Mouse (Mus musculus): ENCODE measurements around the gene Nol9. TPM values are rescaled to one million over a fixed set of nuclear protein-coding genes. Genes with fewer than 3 reads are reported as not detected.
A peak's percentile ranks its signal among the peaks of the same experiment; 100 is the strongest.

Nol9 gene
- polyA plus RNA-seq, 1 experiment = 71.7 TPM

DNA sequence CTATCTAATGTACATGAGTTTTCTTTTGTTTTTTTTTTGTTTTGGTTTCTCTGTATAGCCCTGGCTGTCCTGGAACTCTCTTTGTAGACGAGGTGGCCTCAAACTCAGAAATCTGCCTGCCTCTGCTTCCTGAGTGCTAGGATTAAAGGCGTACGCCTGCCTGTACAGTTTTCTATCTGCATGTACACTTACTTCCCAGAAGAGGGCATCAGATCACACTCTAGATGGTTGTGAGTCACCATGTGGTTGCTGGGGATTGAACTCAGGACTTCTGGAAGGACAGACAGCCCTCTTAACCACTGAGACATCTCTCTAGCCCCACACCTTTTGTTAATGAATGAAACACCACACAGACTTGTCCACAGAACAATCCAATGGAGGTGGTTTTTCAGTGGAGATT lies 40.1 kb downstream of the Nol9 start:
- Histone ChIP-seq H3K4me1 (ENCODE audit: control insufficient read depth, insufficient read depth, low read length) (peaks cover 6% of the 10 kb centered on the region), H3K4me3 (ENCODE audit: low read depth, low read length) (no peak overlapping the region), H3K27ac (ENCODE audit: insufficient read depth, low read length) (no peak overlapping the region), H3K9me3 (replicated peaks; ENCODE audit: control insufficient read depth, insufficient read depth, low read length, poor library complexity, severe bottlenecking) (no peaks in the 10 kb centered on the region), H3K9ac (ENCODE audit: low read depth, poor library complexity, severe bottlenecking) (no peak overlapping the region), H3K27me3 (ENCODE audit: control insufficient read depth, insufficient read depth, low read length, poor library complexity, severe bottlenecking) (no peaks in the 10 kb centered on the region), H3K36me3 (ENCODE audit: control insufficient read depth, insufficient read depth, low read length, poor library complexity, severe bottlenecking) (no peaks in the 10 kb centered on the region)
- TF ChIP-seq POLR2A (IDR thresholded peaks at IDR 0.05; ENCODE audit: insufficient read depth, low read length) = no peak
- TF ChIP-seq EP300 (IDR thresholded peaks at IDR 0.05; ENCODE audit: insufficient read depth, low read depth, low read length) = no peak
- peak; percentile 4 for TF ChIP-seq CTCF (IDR thresholded peaks at IDR 0.05; ENCODE audit: low read depth, low read length)

DNA sequence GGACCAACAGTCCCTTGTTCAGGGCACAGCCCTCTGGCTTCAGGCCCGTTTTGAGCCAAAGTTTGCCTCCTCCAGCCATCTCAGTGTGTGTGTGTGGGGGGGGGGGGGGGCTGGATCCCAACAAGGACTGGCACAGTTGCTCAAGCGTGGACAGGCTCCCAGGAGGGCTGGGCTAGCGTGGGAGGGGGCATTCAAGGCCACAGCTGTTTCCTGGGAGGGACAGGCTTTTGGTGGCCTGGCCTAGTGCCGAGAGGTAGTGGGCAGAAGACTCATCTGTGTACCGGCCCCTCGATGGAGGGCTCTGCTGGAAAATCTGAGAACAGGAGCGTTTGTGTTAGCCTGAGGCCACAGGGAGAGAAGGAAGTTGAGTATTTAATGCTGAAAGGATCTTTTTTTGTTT lies 40.8 kb downstream of the Nol9 start:
- no peak for TF ChIP-seq CTCF (IDR thresholded peaks at IDR 0.05; ENCODE audit: low read depth, low read length)
- TF ChIP-seq EP300 (IDR thresholded peaks at IDR 0.05; ENCODE audit: insufficient read depth, low read depth, low read length) = no peak
- no peak for TF ChIP-seq POLR2A (IDR thresholded peaks at IDR 0.05; ENCODE audit: insufficient read depth, low read length)
- no peak overlapping the region for H3K27ac ChIP-seq (ENCODE audit: insufficient read depth, low read length)

DNA sequence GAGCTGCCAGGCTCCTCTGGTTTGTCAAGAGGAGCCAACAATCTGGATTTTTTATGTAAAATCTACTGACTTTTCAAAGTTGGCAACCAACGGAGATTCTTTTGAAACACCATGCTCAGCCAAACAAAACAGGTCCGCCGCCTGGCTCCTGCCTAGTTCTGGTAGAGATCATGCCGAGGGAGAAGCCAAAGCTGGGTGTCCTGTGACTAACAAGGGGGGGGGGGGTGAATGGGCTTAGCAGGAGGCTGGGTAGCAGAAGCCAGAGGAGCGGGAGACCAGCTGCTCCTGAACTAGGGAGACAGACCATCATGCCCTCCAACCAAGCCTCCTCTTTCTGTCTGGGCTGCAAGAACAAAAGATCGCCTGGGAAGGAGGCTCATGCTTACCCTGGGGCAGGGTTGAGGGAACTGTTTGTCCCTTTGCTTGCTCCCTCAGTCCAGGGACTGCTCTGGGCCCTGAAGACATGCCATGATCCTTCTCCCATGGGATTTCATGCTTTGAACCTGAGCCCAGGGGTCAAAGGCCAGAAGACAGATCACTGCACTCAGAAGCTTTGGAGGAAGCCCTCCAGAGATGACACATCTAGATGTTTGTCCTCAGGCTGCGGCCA lies 44.6 kb downstream of the Nol9 start:
- Histone ChIP-seq H3K27me3 (ENCODE audit: control insufficient read depth, insufficient read depth, low read length, poor library complexity, severe bottlenecking) (no peaks in the 10 kb centered on the region), H3K9me3 (replicated peaks; ENCODE audit: control insufficient read depth, insufficient read depth, low read length, poor library complexity, severe bottlenecking) (no peaks in the 10 kb centered on the region), H3K4me1 (ENCODE audit: control insufficient read depth, insufficient read depth, low read length) (peaks cover 8% of the 10 kb centered on the region), H3K9ac (ENCODE audit: low read depth, poor library complexity, severe bottlenecking) (no peak overlapping the region), H3K36me3 (ENCODE audit: control insufficient read depth, insufficient read depth, low read length, poor library complexity, severe bottlenecking) (no peaks in the 10 kb centered on the region), H3K4me3 (ENCODE audit: low read depth, low read length) (no peak overlapping the region), H3K27ac (ENCODE audit: insufficient read depth, low read length) (no peak overlapping the region)
- TF ChIP-seq EP300 (IDR thresholded peaks at IDR 0.05; ENCODE audit: insufficient read depth, low read depth, low read length) (no peak), CTCF (IDR thresholded peaks at IDR 0.05; ENCODE audit: low read depth, low read length) (no peak)

More for the DNA sequence above, 40.8 kb downstream of the Nol9 start:
- Histone ChIP-seq H3K27me3 (ENCODE audit: control insufficient read depth, insufficient read depth, low read length, poor library complexity, severe bottlenecking) (no peaks in the 10 kb centered on the region), H3K9me3 (replicated peaks; ENCODE audit: control insufficient read depth, insufficient read depth, low read length, poor library complexity, severe bottlenecking) (no peaks in the 10 kb centered on the region), H3K9ac (ENCODE audit: low read depth, poor library complexity, severe bottlenecking) (no peak overlapping the region), H3K36me3 (ENCODE audit: control insufficient read depth, insufficient read depth, low read length, poor library complexity, severe bottlenecking) (no peaks in the 10 kb centered on the region), H3K4me3 (ENCODE audit: low read depth, low read length) (no peak overlapping the region), H3K4me1 (ENCODE audit: control insufficient read depth, insufficient read depth, low read length) (peaks cover 6% of the 10 kb centered on the region)

DNA sequence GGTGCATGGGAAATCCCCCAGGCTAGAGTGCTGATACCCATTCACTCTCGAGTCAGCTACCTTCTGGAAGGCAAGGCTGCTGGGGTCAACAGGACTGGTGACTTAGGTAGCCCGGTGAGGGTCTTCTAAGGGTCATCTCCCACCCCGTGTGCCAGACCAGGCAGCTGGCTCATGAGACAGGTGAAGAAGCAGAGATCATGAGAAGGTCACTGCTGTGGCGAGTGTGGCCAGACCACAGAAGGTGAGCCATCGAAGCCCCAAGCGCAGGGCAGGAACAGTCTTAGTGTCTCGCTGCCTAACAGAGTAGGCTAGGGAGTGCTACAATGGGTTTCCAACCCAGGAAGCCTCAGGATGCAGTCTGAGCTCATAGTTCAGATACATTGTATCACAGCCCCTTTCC lies 45.5 kb downstream of the Nol9 start:
- Histone ChIP-seq H3K9ac (ENCODE audit: low read depth, poor library complexity, severe bottlenecking) (no peak overlapping the region), H3K27ac (ENCODE audit: insufficient read depth, low read length) (no peak overlapping the region), H3K4me3 (ENCODE audit: low read depth, low read length) (no peak overlapping the region), H3K36me3 (ENCODE audit: control insufficient read depth, insufficient read depth, low read length, poor library complexity, severe bottlenecking) (no peaks in the 10 kb centered on the region), H3K9me3 (replicated peaks; ENCODE audit: control insufficient read depth, insufficient read depth, low read length, poor library complexity, severe bottlenecking) (no peaks in the 10 kb centered on the region), H3K4me1 (ENCODE audit: control insufficient read depth, insufficient read depth, low read length) (peaks cover 11% of the 10 kb centered on the region), H3K27me3 (ENCODE audit: control insufficient read depth, insufficient read depth, low read length, poor library complexity, severe bottlenecking) (no peaks in the 10 kb centered on the region)
- TF ChIP-seq POLR2A (IDR thresholded peaks at IDR 0.05; ENCODE audit: insufficient read depth, low read length) (no peak), CTCF (IDR thresholded peaks at IDR 0.05; ENCODE audit: low read depth, low read length) (no peak), EP300 (IDR thresholded peaks at IDR 0.05; ENCODE audit: insufficient read depth, low read depth, low read length) (no peak)

DNA sequence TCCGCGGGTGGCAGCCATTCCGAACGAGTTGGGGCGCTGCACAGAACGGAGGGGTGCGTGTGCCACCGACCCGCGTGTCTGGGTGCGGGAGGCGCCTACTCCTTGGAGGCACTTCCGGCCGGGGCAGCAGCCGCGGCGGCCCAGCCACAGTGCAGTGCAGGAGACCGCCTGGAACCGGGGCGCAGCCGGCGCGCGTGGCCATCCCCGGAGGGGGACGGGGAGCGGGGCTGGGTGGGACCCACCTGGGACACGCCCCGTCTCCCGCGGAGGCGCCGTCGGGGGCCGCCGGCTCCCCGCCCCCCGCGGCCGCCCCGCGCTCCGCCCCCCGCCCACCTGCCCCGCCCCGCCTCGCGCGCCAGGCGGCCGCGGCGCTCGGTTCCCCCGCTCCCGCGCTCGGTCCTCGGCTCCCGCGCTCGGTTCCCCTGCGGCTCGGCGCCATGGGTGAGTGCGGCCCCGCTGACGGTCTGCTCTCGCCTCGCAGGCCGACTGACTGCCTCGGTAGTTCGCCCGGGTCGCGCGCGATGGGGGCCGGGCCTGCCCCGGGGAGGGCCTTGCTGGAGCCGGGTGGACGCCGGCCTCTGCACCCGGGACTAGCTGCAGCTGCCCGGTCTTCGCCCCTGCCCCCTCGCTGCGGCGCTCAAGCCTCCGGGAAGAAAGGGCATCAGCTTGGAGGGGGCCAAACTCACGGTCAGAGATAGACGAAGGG lies 47.5 kb downstream of the Nol9 start:
- TF ChIP-seq CTCF (IDR thresholded peaks at IDR 0.05; ENCODE audit: low read depth, low read length) (no peak), POLR2A (IDR thresholded peaks at IDR 0.05; ENCODE audit: insufficient read depth, low read length) (peak; percentile 22), EP300 (IDR thresholded peaks at IDR 0.05; ENCODE audit: insufficient read depth, low read depth, low read length) (0 out of 2 replicates have a peak, but pooled peaks have one; percentile 11)
- H3K27ac ChIP-seq (ENCODE audit: insufficient read depth, low read length) = no peak overlapping the region
- peak overlapping the region; percentile 83 for H3K4me3 ChIP-seq (ENCODE audit: low read depth, low read length)
- H3K9ac ChIP-seq (ENCODE audit: low read depth, poor library complexity, severe bottlenecking) = peak overlapping the region; percentile 94
- H3K9me3 ChIP-seq (replicated peaks; ENCODE audit: control insufficient read depth, insufficient read depth, low read length, poor library complexity, severe bottlenecking) = no peaks in the 10 kb centered on the region
- peaks cover 13% of the 10 kb centered on the region for H3K4me1 ChIP-seq (ENCODE audit: control insufficient read depth, insufficient read depth, low read length)
- H3K27me3 ChIP-seq (ENCODE audit: control insufficient read depth, insufficient read depth, low read length, poor library complexity, severe bottlenecking) = no peaks in the 10 kb centered on the region
- no peaks in the 10 kb centered on the region for H3K36me3 ChIP-seq (ENCODE audit: control insufficient read depth, insufficient read depth, low read length, poor library complexity, severe bottlenecking)

Data from ES-Bruce4 (cell line).